Mouse (Mus musculus) left cerebral cortex, postnatal 4 days (tissue): Measurements from ENCODE around the gene Cdkl1. TPM values are rescaled to one million over a fixed set of nuclear protein-coding genes. Genes with fewer than 3 reads are reported as not detected.
A peak's percentile ranks its signal among the peaks of the same experiment; 100 is the strongest.

Source experiments
- DNase-seq: peaks from one replicate; pipeline ENCODE4 v3.0.0-alpha.2; 2022
- intact Hi-C: fragments of 180-260 bp; cut with DNase I; formaldehyde crosslinking; loops from one replicate; pipeline ENCODE4 v1.15.1; 2025
- total RNA-seq, 2 experiments: library from RNA; stranded (reverse); gene quantifications; 2 replicates each; pipeline ENCODE4 v1.2.3; 2021

Cdkl1 gene
- total RNA-seq, 2 experiments from 2014 or later: 39.4 to 40.8 TPM

GRCm38 (mm10) chr12:69756015-69756414 is 35.1 kb downstream of the Cdkl1 start:
- intact Hi-C loops: loop anchor here (10.0 kb wide), 1 partner anchor 139 kb away; the partner anchor contains the start of genes Atl1 and Map4k5
- no peak for DNase-seq

- no peak for DNase-seq
- intact Hi-C loops: loop anchor here (10.0 kb wide), 1 partner anchor 141 kb away; the partner anchor contains the start of genes Atl1 and Map4k5
Observed at GRCm38 (mm10) chr12:69753936-69754335, 37.1 kb downstream of the Cdkl1 start.

GRCm38 (mm10) chr12:69751864-69752341 is 39.2 kb downstream of the Cdkl1 start:
- intact Hi-C loops: loop anchor here (10.0 kb wide), 1 partner anchor 143 kb away; the partner anchor contains the start of genes Atl1 and Map4k5
- DNase-seq: no peak

- no peak for DNase-seq
- intact Hi-C loops: no loop called here
Observed at GRCm38 (mm10) chr12:69744138-69744537, 46.9 kb downstream of the Cdkl1 start.

- intact Hi-C loops: no loop called here
- DNase-seq: no peak
Observed at GRCm38 (mm10) chr12:69741965-69742364, 49.1 kb downstream of the Cdkl1 start.

GRCm38 (mm10) chr12:69733923-69734322 is 57.1 kb downstream of the Cdkl1 start:
- intact Hi-C loops: loop anchor here (10.0 kb wide), 1 partner anchor 311 kb away; no protein-coding TSS in a partner anchor
- no peak for DNase-seq

- DNase-seq: no peak
- intact Hi-C loops: loop anchor here (10.0 kb wide), 1 partner anchor 311 kb away; no protein-coding TSS in a partner anchor
Observed at GRCm38 (mm10) chr12:69733518-69733917, 57.5 kb downstream of the Cdkl1 start.

- DNase-seq: no peak
- intact Hi-C loops: loop anchor here (10.0 kb wide), 1 partner anchor 313 kb away; no protein-coding TSS in a partner anchor
Observed at GRCm38 (mm10) chr12:69732221-69732620, 58.8 kb downstream of the Cdkl1 start.

- intact Hi-C loops: loop anchor here (10.0 kb wide), 1 partner anchor 314 kb away; no protein-coding TSS in a partner anchor
- no peak for DNase-seq
Observed at GRCm38 (mm10) chr12:69730306-69730705, 60.8 kb downstream of the Cdkl1 start.

GRCm38 (mm10) chr12:69729246-69729645 is 61.8 kb downstream of the Cdkl1 start:
- intact Hi-C loops: no loop called here

GRCm38 (mm10) chr12:69724711-69725460 is 66.2 kb downstream of the Cdkl1 start, which contains the start of the genes L2hgdh and Atp5s:
L2hgdh (minus strand) TSS chr12:69724873.
Atp5s (plus strand) TSS chr12:69724950.
- intact Hi-C loops: no loop called here
- peak; percentile 97 for DNase-seq

More at GRCm38 (mm10) chr12:69729246-69729645, 61.8 kb downstream of the Cdkl1 start:
- DNase-seq: no peak

- intact Hi-C loops: no loop called here
- no peak for DNase-seq
Observed at GRCm38 (mm10) chr12:69724018-69724710, 66.9 kb downstream of the Cdkl1 start.

GRCm38 (mm10) chr12:69723376-69723775 is 67.7 kb downstream of the Cdkl1 start:
- no peak for DNase-seq
- intact Hi-C loops: no loop called here

- intact Hi-C loops: no loop called here
- DNase-seq: no peak
Observed at GRCm38 (mm10) chr12:69722857-69723256, 68.2 kb downstream of the Cdkl1 start.

GRCm38 (mm10) chr12:69713628-69714027 is 77.4 kb downstream of the Cdkl1 start:
- no peak for DNase-seq
- intact Hi-C loops: no loop called here

- DNase-seq: no peak
- intact Hi-C loops: no loop called here
Observed at GRCm38 (mm10) chr12:69704799-69705458, 86.1 kb downstream of the Cdkl1 start.

GRCm38 (mm10) chr12:69698352-69698751 is 92.7 kb downstream of the Cdkl1 start:
- intact Hi-C loops: no loop called here

More at GRCm38 (mm10) chr12:69698352-69698751, 92.7 kb downstream of the Cdkl1 start:
- no peak for DNase-seq
